Mouse (Mus musculus) G1E (cell line): ENCODE results near the gene Nenf.

ENCODE experiments used
- CTCF ChIP-seq: IDR thresholded peaks from 2 replicates; pipeline ENCODE4 v1.5.1; 2012; ENCODE audit warnings: low read depth, low read length, inconsistent platforms, mixed read lengths
- GATA1 ChIP-seq: IDR thresholded peaks from 2 replicates; pipeline ENCODE4 v1.6.1; 2012; ENCODE audit warnings: borderline replicate concordance, low read length, inconsistent platforms, mixed read lengths
- POLR2AphosphoS5 ChIP-seq: IDR thresholded peaks from 2 replicates; pipeline ENCODE4 v1.6.1; 2012; ENCODE audit warnings: low read depth, low read length, inconsistent platforms; ENCODE audit not compliant: insufficient replicate concordance

GRCm38 (mm10) chr1:191301903-191302302 lies 16.1 kb downstream of the Nenf start:
- TF ChIP-seq CTCF (no peak), GATA1 (no peak), POLR2AphosphoS5 (no peak)
